Mouse (Mus musculus): Measurements from ENCODE around the gene Trit1. TPM values are rescaled to one million over a fixed set of nuclear protein-coding genes. Genes with fewer than 3 reads are reported as not detected.
"Not testable (repeated sequence)": the region's sequence is repeated elsewhere in the genome, so short reads cannot be mapped to it uniquely, and the experiment has no call there.

Gene Trit1
- 1 to 10 TPM; 5.6 to 8.0 (median 6.6) TPM for total RNA-seq (2022)

GRCm38 (mm10) chr4:123016451-123016957 lies at the start of gene Trit1:
TSS of gene Trit1 (plus strand) at chr4:123016597.
- DNase-seq (ENCODE audit: low spot score): peak; percentile 94

DNA sequence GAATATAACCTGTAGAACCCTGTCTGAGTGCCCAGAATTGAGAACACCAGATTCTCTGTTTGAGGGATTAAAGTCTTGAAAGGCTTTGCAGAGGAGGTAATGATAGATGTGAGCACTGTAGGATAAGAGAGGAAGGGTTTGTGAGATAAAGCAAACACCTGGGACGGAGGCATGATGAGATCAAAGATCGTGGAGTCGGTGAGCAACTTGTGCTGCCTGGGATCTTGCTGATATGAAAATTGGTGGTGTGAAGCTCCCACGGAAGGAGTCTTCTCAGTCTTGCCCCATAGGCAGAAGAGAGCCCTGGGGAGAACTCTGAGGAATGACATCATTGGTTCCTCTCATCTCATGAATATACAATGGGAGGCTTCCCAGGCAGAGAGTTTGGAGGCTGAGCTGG lies 48.3 kb upstream of the Trit1 start:
- DNase-seq (ENCODE audit: low spot score): no peak

DNA sequence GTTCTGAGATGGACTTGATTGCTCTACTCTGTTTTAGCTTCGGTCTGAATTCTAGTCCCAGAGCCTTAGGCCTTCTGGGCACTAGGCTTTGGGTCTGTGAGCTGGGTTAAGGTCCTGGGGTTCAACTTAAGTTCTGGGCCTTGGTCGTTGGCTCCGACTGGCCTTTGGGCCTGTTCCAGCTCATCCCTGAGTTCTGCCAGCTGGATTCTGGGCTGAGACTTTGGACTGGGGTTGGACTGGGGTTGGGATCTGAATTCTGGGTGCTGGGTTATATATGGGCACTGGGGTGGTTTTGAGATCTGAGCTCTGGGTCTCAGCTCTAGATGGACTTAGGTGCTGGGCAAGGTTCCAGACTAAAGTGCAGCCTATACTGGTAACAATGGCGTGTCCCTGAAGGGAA lies 45.2 kb upstream of the Trit1 start:
- DNase-seq (ENCODE audit: low spot score): no peak

GRCm38 (mm10) chr4:122971646-122972045 lies 44.8 kb upstream of the Trit1 start:
- no peak for DNase-seq (ENCODE audit: low spot score)

GRCm38 (mm10) chr4:122972056-122972455 lies 44.3 kb upstream of the Trit1 start:
- DNase-seq (ENCODE audit: low spot score): no peak

GRCm38 (mm10) chr4:122974976-122975520 lies 41.3 kb upstream of the Trit1 start:
- DNase-seq (ENCODE audit: low spot score): no peak

DNA sequence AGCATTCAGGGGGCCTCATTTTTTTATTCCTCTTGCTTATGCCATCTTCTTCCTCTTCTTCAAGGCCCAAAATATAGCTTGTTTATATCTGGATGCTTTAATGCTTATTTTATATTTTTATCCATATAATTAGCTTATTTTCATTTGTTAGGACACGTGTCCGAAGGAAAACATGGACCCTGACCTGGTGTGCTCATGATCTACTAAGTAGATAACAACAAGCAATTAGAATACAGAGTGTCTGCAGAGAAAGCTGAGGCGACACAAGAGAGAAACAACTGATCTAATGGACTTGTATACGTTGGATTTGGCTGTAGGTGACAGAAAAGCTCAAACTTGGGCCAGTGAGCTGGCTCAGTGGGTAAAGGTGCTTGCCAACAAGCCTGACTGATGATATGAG lies 39.5 kb upstream of the Trit1 start:
- no peak for DNase-seq (ENCODE audit: low spot score)

DNA sequence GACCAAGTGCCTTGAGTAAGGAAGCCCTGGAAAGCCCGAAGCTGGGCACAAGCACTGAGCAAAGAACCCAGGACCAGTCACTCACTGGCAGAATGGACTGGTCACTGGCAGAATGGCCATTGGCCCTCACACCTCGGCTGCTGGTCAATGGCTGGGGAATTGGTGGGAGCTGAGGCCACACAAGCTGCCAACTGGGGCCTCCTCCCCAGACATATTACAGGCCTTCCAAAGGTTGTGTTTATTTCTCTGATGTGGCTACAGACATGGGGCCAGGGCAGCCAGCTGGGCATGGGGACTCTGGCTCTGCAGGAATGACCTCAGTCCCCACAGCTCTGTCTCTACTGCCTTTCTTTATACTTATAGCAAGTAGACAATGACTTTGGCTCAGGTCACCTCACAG lies 37.5 kb upstream of the Trit1 start:
- DNase-seq (ENCODE audit: low spot score): no peak

DNA sequence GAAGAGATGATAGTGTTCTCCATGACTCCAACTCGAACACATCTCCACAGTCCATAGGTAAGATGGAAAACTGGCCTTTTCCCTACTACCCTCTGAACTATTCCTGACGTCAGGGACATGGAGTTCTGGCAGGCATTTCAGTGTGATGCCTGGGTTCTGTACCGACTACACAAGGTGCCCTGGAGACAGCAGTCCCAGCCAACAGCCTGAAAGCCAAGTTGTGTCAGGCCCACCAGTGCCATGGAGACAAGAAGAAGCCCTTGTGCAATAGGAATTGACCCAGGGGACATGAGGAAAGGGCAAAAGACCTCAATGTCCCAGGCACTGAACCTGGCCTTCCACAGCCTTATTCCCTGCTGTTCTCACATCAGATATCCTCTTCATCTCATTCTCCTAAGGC lies 36.6 kb upstream of the Trit1 start:
- DNase-seq (ENCODE audit: low spot score): no peak

DNA sequence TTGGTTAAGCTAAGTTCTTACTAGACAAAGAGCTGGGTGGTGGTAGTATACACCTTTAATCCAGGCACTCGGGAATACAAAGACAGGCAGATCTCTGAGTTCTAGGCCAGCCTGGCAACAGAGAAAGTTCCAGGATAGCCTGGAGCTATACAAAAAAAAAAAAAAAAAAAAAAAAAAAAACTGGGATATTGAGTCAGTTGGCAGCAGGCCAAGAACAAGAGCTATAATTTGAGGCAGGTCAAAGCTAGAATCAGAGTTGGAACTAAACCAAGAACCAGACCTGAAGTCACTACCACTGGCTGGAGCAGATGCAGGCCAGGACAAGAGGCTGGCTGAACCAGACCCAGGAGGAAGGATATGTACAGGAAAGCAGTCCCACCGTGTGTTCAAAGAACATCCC lies 35.7 kb upstream of the Trit1 start:
- no peak for DNase-seq (ENCODE audit: low spot score)

DNA sequence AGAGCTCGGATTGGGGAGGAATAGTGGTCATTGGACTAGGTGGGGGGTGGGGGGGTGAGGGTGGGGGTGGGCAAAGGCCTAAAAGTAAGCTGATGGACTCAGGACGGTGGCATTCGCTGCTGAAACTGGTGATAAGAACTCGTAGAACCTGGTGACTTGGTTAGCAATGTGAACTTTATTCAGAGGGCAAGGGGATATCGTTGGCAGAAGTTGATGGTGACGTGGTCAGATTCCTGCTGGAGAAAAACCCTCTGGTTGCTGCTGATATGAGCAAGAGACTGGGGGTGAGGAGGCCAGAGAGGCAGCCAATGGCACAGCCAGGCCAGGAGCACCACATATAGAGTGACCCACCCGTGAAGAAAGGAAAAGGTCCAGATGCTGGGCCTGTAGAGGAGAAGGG lies 35.2 kb upstream of the Trit1 start:
- no peak for DNase-seq (ENCODE audit: low spot score)

- DNase-seq (ENCODE audit: low spot score): no peak
Observed at GRCm38 (mm10) chr4:122981930-122982329, 34.5 kb upstream of the Trit1 start.

- no peak for DNase-seq (ENCODE audit: low spot score)
Observed at GRCm38 (mm10) chr4:122982537-122982936, 33.9 kb upstream of the Trit1 start.

GRCm38 (mm10) chr4:122983486-122984261 lies 32.7 kb upstream of the Trit1 start:
- DNase-seq (ENCODE audit: low spot score): no peak

- peak; percentile 58 for DNase-seq (ENCODE audit: low spot score)
Observed at GRCm38 (mm10) chr4:122985110-122985509, 31.3 kb upstream of the Trit1 start.

DNA sequence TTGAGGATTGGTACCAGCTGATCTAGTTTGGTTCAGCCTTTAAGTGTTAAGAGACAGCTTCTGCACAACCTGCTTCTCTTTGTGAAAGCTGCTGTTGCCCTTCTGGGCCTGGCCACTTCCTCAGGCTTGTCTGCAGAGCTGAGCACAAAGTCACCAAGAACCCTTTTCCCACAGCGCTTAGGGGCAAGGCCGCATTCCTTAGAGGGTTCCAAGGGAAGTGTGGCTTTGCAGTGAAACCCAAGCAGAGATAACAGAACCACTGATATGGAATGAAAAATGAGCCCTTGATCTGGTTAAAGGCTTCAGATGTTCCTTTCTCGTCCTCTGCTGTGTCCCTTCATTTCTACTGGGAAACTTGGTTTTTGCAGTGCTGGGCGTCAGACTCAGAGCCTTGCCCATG lies 29.0 kb upstream of the Trit1 start:
- DNase-seq (ENCODE audit: low spot score): no peak

DNA sequence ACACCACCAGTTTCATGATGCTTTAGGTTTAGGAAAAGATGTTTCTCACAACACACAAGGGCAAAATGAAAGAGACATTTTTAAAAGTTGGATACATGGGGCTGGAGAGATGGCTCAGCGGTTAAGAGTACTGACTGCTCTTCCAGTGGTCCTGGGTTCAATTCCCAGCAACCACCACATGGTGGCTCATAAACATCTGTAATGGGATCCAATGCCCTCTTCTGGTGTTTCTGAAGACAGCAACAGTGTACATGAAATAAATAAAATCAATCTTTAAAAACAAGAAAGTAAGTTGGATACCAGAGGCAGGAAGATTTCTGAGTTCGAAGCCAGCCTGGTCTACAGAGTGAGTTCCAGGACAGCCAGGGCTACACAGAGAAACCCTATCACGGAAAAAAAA lies 28.4 kb upstream of the Trit1 start:
- DNase-seq (ENCODE audit: low spot score): not testable (repeated sequence)

- DNase-seq (ENCODE audit: low spot score): no peak
Observed at GRCm38 (mm10) chr4:122991177-122991576, 25.2 kb upstream of the Trit1 start.

DNA sequence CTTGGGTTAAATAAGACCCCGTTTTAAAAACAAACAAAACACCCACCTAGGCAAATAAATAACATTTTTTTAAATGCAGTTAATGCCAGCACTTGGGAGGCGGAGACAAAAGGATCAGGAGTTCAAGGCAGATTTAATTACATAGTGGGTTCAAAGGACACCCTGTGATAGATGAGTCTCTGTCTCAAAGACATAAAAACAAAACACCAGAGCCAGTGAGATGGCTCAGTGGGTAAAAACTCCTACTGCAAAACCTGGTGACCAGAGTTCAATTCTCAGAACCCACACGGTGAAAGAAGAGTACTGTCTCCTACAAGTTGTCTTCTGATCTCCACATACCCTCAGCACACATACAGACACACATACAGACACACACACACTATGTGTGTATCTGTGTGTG lies 24.1 kb upstream of the Trit1 start:
- DNase-seq (ENCODE audit: low spot score): no peak

DNA sequence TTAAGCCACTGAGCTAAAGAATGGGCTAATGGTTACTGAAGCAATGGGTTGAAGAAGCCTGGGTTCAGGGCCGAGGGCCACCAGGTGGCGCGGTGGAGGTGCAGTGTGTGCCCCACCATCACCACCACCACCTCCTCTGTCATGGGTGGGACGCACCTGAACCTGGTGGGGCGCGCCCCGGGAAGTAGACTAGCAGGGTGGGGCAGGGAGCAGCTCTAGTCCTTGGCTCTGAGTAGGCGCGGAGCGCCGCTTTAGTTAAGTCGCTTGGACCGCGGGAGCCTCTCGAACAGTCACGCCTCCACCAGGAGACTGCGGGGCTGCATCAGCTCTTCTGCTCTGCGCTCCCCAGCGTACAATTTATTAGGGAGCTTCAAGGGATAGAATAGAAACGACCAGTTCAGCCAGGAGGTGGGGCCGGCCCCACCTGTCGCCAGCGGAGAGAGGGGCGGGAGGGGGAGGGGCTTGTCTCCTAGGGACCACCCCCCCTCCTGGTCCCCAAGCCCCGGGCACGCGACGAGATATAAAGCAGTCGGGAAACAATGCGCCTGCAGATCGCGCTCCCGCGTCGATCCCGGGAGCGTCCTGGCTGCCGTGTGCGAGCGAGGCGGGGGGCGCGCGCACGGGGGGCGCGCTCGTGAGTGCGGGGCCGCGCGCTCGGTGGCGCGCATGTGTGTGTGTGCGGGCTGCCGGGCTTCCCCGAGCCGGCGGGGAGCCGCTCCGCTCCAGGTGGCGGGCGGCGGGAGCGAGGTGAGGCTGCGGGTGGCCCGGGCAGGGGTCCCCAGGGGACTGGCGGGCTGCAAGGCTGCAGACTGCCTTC lies 20.8 kb upstream of the Trit1 start, which contains the start of gene Mycl:
Gene Mycl (plus strand): TSS at position 249 of the 817 bp plus-strand sequence.
- peak; percentile 55 for DNase-seq (ENCODE audit: low spot score)

DNA sequence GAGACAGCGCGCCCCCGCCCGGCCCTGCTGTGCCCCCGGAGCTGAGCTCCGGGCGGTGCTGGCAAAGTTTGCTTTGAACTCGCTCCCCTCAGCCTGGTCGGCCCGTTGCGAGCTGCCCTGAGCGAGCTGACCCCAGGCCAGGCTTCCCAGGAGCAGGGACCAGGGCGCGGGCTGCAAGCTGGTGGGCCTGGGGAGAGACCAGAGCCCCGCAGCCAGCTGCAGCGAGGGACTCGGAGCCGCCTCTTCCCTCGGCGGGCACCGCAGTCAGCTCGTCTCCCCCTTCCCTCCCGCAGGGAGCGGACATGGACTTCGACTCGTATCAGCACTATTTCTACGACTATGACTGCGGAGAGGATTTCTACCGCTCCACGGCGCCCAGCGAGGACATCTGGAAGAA lies 20.2 kb upstream of the Trit1 start:
- DNase-seq (ENCODE audit: low spot score): no peak

DNA sequence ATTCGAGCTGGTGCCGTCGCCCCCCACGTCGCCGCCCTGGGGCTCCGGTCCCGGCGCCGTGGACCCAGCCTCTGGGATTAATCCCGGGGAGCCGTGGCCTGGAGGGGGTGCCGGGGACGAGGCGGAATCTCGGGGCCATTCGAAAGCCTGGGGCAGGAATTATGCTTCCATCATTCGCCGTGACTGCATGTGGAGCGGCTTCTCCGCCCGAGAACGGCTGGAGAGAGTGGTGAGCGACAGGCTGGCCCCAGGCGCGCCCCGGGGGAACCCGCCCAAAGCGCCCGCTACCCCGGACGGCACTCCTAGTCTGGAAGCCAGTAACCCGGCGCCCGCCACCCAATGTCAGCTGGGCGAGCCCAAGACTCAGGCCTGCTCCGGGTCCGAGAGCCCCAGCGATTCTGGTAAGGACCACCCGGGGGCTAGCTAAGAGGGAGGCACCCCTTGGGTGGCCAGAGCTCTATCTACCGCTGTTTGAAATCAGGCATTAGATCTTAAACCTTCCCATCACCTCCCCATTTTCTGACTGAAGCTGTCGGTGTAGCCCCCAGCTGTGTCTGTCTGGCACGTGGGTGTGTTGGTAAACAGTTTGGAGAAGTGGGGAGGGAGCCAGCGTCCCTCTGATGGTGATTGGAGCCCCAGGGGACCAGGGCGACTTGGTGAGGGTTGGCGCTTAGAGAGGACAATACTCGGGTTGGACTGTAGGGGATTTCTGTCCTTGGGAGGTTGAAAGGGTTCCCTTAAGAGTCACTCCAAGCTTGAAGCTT lies 19.6 kb upstream of the Trit1 start:
- DNase-seq (ENCODE audit: low spot score): no peak

Data from heart, adult 8-10 months (tissue).